Mouse (Mus musculus) cortical plate, adult 2 months (tissue): ENCODE results near the gene Kcnk16.

Experiments
- CTCF ChIP-seq: fragments of 200-500 bp; IDR thresholded peaks from 2 replicates; pipeline ENCODE4 v1.5.1; 2011; ENCODE audit warnings: mild to moderate bottlenecking, control low read depth, low read length; ENCODE audit not compliant: insufficient read depth; ENCODE audit errors: extremely low read depth
- POLR2A ChIP-seq: fragments of 200-500 bp; IDR thresholded peaks from 2 replicates; pipeline ENCODE4 v1.6.1; 2011; ENCODE audit warnings: mild to moderate bottlenecking, low read length, control low read depth; ENCODE audit not compliant: insufficient read depth; ENCODE audit errors: extremely low read depth

DNA sequence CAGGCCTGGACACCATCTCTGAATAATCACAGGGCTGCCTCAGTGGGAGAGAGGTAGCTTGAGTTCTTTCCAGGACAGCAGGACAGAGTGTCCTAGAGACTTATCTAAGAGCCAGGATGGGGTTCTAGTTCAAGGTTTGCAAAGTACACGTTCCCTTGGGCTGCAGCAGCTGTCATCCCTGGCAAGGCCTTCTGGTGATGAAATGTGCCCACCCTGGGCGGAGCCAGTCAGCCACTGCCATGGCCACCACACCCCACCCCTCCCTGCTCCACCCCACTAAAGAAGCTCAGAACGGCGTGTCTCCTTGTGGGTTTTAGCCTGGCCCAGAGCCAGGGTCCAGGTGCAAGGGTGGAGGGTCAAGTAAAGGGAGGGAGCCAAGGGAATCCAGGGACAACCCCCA lies 40.7 kb downstream of the Kcnk16 start:
- TF ChIP-seq CTCF (no peak), POLR2A (no peak)
